In the genomic region with DNA sequence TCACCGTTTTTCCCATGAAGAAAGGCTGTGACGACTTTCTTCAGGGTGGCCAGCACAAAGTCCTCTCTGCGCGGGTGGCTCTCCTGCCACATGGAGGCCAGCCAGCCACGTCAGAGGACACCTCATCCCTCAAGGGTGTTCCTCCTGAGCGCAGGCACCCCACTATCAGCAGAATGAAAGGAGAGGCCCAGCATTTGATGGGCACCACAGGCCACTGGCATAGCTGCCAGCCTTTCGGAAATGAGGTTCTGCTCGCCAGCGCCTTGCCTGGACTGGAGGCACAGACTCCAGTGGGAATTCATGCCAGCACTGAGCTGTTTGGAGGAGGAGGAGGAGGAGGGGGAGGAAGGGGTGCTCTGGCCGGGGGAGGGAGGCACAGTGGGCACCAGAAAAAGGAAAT, we compare ENCODE assay signal across 7 mouse cellular contexts.
"Had no signal": no experiment of that assay in that cellular context is flagged by ENCODE, and none has a peak within 500 bp of the region (broad histone marks: within the 10 kb centered on the region; RNA-seq: fewer than 3 reads in every experiment).

No protein-coding gene starts in this region.

- DNase-seq: kidney, postnatal 14 days; layer of hippocampus, adult 9-11 months; layer of hippocampus, postnatal 36 days; left cerebral cortex, postnatal 4 days; lung, adult 18-20 months; right cerebral cortex, adult 18-20 months; thymus, postnatal 4 days had no signal
